Mouse (Mus musculus) midbrain, embryonic 10.5 days (tissue): ENCODE measurements around the gene Ppp2r3c. TPM values are rescaled to one million over a fixed set of nuclear protein-coding genes. Genes with fewer than 3 reads are reported as not detected.
"Not testable (repeated sequence)": the region's sequence is repeated elsewhere in the genome, so short reads cannot be mapped to it uniquely, and the experiment has no call there.

Experiments used
- DNase-seq: peaks from one replicate; pipeline ENCODE4 v3.0.0-alpha.2; 2017; ENCODE audit warnings: low spot score
- H3K27ac ChIP-seq: fragments of 300-500 bp; sonication (generic); replicated peaks from 2 replicates; pipeline ENCODE4 v1.5.1; 2016; ENCODE audit warnings: mild to moderate bottlenecking
- H3K27me3 ChIP-seq: fragments of 300-500 bp; sonication (generic); 2 replicates; pipeline ENCODE4 v1.6.1; 2016; ENCODE audit warnings: low read depth, mild to moderate bottlenecking; ENCODE audit not compliant: poor library complexity, severe bottlenecking
- H3K36me3 ChIP-seq: fragments of 300-500 bp; sonication (generic); 2 replicates; pipeline ENCODE4 v1.6.1; 2016; ENCODE audit warnings: mild to moderate bottlenecking, moderate library complexity
- H3K4me1 ChIP-seq: fragments of 300-500 bp; sonication (generic); 2 replicates; pipeline ENCODE4 v1.6.1; 2016
- H3K4me3 ChIP-seq: fragments of 300-500 bp; sonication (generic); 2 replicates; pipeline ENCODE4 v1.5.1; 2016; ENCODE audit warnings: mild to moderate bottlenecking, moderate library complexity
- H3K9me3 ChIP-seq: fragments of 300-500 bp; sonication (generic); replicated peaks from 2 replicates; pipeline ENCODE4 v1.6.1; 2016; ENCODE audit warnings: mild to moderate bottlenecking
- WGBS: fragments of 180-500 bp; shearing (Covaris S2); methylation state at CpG from one replicate; pipeline ENCODE4 v1.1.7; 2016; 5-methylcytosine and 5-hydroxymethylcytosine counted together
- polyA plus RNA-seq: library from polyadenylated mRNA; unstranded; fragments of >200 nt; fragmentation: Nextera tagmentation; extraction: Ambion mirVana; gene quantifications from 2 replicates; pipeline ENCODE4 v1.2.1, GENCODE M21; 2016

Gene Ppp2r3c
- polyA plus RNA-seq, 1 experiment from 2014 or later = 24.2 TPM

- peaks cover 57% of the 10 kb centered on the region for H3K36me3 ChIP-seq
- H3K27me3 ChIP-seq = no peaks in the 10 kb centered on the region
Measured at GRCm38 (mm10) chr12:55309501-55309900, 6.7 kb upstream of the Ppp2r3c start.

GRCm38 (mm10) chr12:55308731-55309130 is 5.9 kb upstream of the Ppp2r3c start:
- H3K36me3 ChIP-seq = peaks cover 53% of the 10 kb centered on the region
- whole genome bisulfite sequencing = 95% methylated on average over 9 of the region's 9 CpGs

More at GRCm38 (mm10) chr12:55309501-55309900, 6.7 kb upstream of the Ppp2r3c start:
- Histone ChIP-seq H3K9me3 (peaks cover 2% of the 10 kb centered on the region; the same call in 1 of the 2 replicates), H3K4me3 (no peak overlapping the region), H3K27ac (no peak overlapping the region), H3K4me1 (0 out of 2 replicates have a peak, but pooled peaks cover 3% of the 10 kb centered on the region)
- 70% methylated on average over 8 of the region's 8 CpGs for WGBS
- DNase-seq = no peak

DNA sequence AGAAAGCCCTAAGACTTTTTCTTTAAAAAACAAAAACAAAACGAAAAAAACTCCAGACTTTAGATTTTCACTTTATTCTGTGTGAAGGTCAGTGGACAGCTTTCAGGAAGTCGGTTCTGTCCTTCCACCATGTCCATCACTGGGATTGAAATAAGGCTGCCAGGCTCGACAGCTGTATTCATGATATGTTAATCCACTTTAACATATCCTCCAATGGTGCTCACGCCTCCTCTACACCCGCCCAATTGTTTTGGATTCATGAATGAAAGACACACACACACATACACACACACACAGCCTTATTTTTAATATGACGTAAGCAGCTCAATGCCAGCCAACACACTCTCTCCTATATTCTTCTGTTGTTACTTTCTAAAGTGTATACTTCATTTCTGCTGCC is 4.8 kb upstream of the Ppp2r3c start:
- Histone ChIP-seq H3K4me3 (no peak overlapping the region), H3K4me1 (peaks cover 12% of the 10 kb centered on the region), H3K27me3 (no peaks in the 10 kb centered on the region), H3K27ac (no peak overlapping the region), H3K36me3 (peaks cover 52% of the 10 kb centered on the region), H3K9me3 (peaks cover 2% of the 10 kb centered on the region; the same call in 1 of the 2 replicates)
- DNase-seq = no peak
- 87% methylated on average over 6 of the region's 6 CpGs for WGBS

More at GRCm38 (mm10) chr12:55308731-55309130, 5.9 kb upstream of the Ppp2r3c start:
- H3K4me3 ChIP-seq = no peak overlapping the region
- H3K4me1 ChIP-seq = peaks cover 8% of the 10 kb centered on the region
- H3K27me3 ChIP-seq = no peaks in the 10 kb centered on the region
- H3K9me3 ChIP-seq = peaks cover 2% of the 10 kb centered on the region; the same call in 1 of the 2 replicates
- no peak overlapping the region for H3K27ac ChIP-seq
- no peak for DNase-seq

DNA sequence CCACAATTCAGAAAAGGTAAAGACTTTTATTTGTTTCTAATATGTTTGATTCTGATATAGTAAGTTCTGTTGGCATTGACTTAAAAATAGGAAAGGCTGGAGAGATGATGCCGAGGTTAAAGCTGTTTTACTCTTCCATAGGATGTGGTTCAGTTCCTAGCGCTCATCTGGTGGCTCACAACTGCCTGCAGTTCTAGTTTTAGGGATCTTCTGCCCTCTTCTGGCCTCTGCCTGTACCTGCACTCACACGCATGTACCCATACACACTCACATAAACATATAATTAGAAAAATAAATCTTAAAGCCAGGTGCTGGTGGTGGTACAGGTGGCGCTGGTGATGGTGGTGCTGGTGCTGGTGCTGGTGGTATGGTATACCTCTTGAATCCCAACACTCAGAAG is 3.6 kb upstream of the Ppp2r3c start:
- Histone ChIP-seq H3K9me3 (peaks cover 2% of the 10 kb centered on the region; the same call in 1 of the 2 replicates), H3K27ac (no peak overlapping the region), H3K27me3 (no peaks in the 10 kb centered on the region), H3K4me1 (peaks cover 20% of the 10 kb centered on the region), H3K36me3 (peaks cover 50% of the 10 kb centered on the region), H3K4me3 (no peak overlapping the region)
- no peak for DNase-seq
- 95% methylated on average over 4 of the region's 4 CpGs for WGBS

GRCm38 (mm10) chr12:55301472-55302300 is 1.1 kb downstream of the Ppp2r3c start:
- DNase-seq = peak; percentile 24
- H3K4me1 ChIP-seq = peaks cover 34% of the 10 kb centered on the region
- 52% methylated on average over 11 of the region's 11 CpGs for WGBS
- peaks cover 2% of the 10 kb centered on the region; the same call in 1 of the 2 replicates for H3K9me3 ChIP-seq
- peaks cover 46% of the 10 kb centered on the region for H3K36me3 ChIP-seq
- peak overlapping the region; percentile 97 for H3K27ac ChIP-seq
- H3K4me3 ChIP-seq = peak overlapping the region; percentile 71
- H3K27me3 ChIP-seq = no peaks in the 10 kb centered on the region

DNA sequence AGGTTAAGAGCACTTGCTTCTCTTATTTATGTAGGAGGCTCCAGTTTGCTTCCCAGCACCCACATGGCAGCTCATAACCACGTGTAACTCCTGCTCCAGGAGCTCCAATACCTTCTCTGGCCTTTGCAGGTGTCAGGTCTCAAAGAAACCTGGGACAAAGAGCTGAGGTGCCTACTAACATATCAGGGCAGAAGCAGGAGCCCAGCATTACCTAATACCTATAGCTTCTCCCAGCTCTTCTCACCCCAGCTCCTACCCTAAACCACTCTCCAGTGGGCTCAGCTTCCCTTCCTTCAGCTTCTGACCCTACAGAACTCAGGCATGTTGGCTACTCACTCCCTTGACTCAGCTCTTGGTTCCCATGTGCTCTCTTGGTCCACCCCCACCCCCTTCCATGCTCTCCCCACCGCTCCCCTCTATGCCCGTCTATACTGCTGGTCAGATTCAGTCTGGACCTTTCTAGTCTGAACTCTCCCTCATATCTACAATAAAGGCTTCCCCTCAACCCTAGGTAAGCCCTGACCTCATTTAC is 1.9 kb downstream of the Ppp2r3c start:
- H3K27ac ChIP-seq = 0 out of 2 replicates have a peak overlapping the region, but pooled peaks have one; percentile 97
- no peaks in the 10 kb centered on the region for H3K27me3 ChIP-seq
- no peak for DNase-seq
- peaks cover 2% of the 10 kb centered on the region; the same call in 1 of the 2 replicates for H3K9me3 ChIP-seq
- peak overlapping the region; percentile 71 for H3K4me3 ChIP-seq
- peaks cover 46% of the 10 kb centered on the region for H3K36me3 ChIP-seq
- 90% methylated on average over 3 of the region's 3 CpGs for WGBS
- peaks cover 34% of the 10 kb centered on the region for H3K4me1 ChIP-seq

DNA sequence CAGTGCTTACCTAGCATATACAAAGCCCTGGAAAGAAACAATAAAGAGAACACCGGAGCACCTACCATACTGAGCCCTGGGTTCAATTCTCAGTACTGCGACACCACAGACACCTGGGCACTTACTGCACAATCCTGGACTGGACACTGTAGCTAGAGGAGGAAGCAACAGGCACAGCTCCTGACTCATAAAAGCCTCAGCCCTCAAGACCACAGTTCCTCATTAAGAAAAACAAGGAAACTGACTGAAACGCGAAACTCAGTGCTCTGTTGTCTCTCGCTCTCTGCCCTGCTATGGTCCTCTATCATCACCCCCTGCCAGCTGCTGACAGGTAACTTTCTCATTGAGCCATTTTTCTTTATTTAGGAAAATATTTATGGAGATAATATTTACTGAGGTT is 3.5 kb downstream of the Ppp2r3c start, which contains the start of gene 1110008L16Rik:
Gene 1110008L16Rik (plus strand): TSS at position 242 of the 400 bp plus-strand sequence.
- Histone ChIP-seq H3K9me3 (no peaks in the 10 kb centered on the region), H3K36me3 (peaks cover 53% of the 10 kb centered on the region), H3K27me3 (no peaks in the 10 kb centered on the region), H3K4me3 (no peak within 1 kb of the TSS), H3K4me1 (peaks cover 31% of the 10 kb centered on the region), H3K27ac (no peak within 1 kb of the TSS)
- 86% methylated on average over 5 of the region's 5 CpGs for WGBS
- no peak for DNase-seq

GRCm38 (mm10) chr12:55298112-55298511 is 4.7 kb downstream of the Ppp2r3c start:
- H3K36me3 ChIP-seq = peaks cover 65% of the 10 kb centered on the region
- no peak overlapping the region for H3K27ac ChIP-seq
- DNase-seq = no peak
- peaks cover 21% of the 10 kb centered on the region for H3K4me1 ChIP-seq
- 95% methylated on average over 9 of the region's 9 CpGs for WGBS
- no peaks in the 10 kb centered on the region for H3K9me3 ChIP-seq
- H3K27me3 ChIP-seq = no peaks in the 10 kb centered on the region
- no peak overlapping the region for H3K4me3 ChIP-seq

DNA sequence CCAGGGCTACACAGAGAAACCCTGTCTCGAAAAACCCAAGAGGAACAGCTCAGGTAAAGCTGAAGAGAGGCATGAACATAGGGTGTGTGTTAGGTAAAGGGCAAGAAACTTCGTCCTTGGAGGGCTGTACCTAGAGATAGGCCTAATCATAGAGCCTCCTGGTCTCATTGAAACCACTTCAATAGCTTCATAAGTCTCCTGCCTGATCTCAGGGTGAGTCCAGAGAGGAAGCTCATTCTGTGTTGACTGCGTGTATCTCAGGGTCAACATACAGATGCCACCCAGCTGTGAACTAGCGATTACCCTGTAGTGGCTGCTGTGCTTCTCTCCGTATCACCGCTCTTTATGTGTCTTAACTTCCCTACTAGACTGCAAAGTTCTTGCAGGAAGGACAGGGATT is 25.2 kb downstream of the Ppp2r3c start:
- peaks cover 23% of the 10 kb centered on the region for H3K36me3 ChIP-seq
- H3K4me1 ChIP-seq, H3K27ac ChIP-seq, H3K9me3 ChIP-seq, DNase-seq, H3K27me3 ChIP-seq, H3K4me3 ChIP-seq: not testable (repeated sequence)
- 82% methylated on average over 3 of the region's 6 CpGs for WGBS

GRCm38 (mm10) chr12:55272243-55272642 is 30.6 kb downstream of the Ppp2r3c start:
- H3K4me3 ChIP-seq = no peak overlapping the region
- no peak overlapping the region for H3K27ac ChIP-seq
- WGBS = 85% methylated on average over 3 of the region's 3 CpGs
- H3K36me3 ChIP-seq = peaks cover 3% of the 10 kb centered on the region; the same call in 1 of the 2 replicates
- H3K27me3 ChIP-seq = no peaks in the 10 kb centered on the region
- H3K4me1 ChIP-seq = no peaks in the 10 kb centered on the region
- DNase-seq = no peak
- H3K9me3 ChIP-seq = no peaks in the 10 kb centered on the region

DNA sequence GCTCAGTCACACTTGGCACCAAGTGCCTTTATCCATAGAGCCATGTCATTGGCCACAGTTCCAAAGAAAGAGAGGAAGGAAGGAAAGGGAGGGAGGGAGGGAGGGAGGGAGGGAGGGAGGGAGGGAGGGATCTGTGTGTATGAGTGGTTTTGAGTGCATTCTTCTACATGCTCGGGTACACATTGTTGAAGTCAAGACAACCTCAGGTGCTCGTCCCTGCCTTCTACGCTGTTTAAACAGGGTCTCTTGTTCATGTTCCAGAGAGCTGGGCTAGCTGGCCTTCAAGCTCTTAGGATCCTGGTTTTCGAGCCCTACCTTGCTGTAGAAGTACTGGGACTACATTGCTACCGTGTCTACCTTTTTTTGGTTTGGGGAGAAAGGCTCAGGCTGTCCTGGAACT is 39.4 kb downstream of the Ppp2r3c start:
- H3K27ac ChIP-seq, H3K27me3 ChIP-seq, DNase-seq, H3K4me3 ChIP-seq, H3K9me3 ChIP-seq, H3K4me1 ChIP-seq: not testable (repeated sequence)
- peaks cover 16% of the 10 kb centered on the region for H3K36me3 ChIP-seq
- WGBS = no CpG with 5 or more reads among the region's 5 CpGs

DNA sequence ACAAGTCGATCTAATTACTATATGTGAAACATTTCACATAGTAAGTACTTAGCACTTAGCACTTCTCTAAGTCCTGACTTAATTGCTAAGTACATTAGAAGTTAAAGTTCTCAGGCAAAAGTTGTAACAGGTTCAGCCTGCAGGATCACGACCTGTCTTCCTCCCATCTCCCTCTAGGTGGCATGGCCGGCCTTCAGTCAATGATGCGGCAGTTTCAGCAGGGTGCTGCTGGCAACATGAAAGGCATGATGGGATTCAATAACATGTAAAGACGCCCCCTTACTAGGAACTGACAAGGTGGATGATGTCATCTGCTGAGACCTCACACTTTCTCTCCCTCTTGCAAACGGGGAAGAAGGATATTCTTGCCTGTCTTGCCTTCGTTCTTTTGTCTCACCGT is 40.8 kb downstream of the Ppp2r3c start:
- DNase-seq, H3K27ac ChIP-seq, H3K4me1 ChIP-seq, H3K27me3 ChIP-seq, H3K9me3 ChIP-seq, H3K4me3 ChIP-seq: not testable (repeated sequence)
- peaks cover 29% of the 10 kb centered on the region for H3K36me3 ChIP-seq
- no CpG with 5 or more reads among the region's 8 CpGs for WGBS

DNA sequence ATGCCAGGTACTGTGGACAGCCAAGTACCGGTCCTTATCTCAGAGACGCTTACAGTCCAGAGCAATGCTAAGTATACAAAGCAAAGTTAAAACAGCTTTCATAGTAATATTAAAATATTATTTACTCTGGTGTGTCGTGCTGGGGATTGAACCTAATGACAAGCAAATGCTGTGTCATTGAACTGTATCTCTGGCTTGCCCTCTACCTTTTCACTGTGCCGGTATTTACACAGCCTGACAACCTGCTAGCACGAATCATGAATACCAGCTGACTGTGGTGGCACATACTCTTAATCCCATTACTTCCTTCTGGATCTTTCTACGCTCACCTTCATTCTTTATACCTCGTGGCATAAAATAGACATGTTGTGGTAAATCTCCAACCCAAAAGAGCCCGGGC is 60.6 kb downstream of the Ppp2r3c start:
- H3K27ac ChIP-seq, DNase-seq, H3K4me1 ChIP-seq, H3K4me3 ChIP-seq, H3K27me3 ChIP-seq, H3K9me3 ChIP-seq, H3K36me3 ChIP-seq: not testable (repeated sequence)
- no CpG with 5 or more reads among the region's 8 CpGs for whole genome bisulfite sequencing
